Mouse (Mus musculus): Measurements from ENCODE around the gene Apoo. TPM values are rescaled to one million over a fixed set of nuclear protein-coding genes. Genes with fewer than 3 reads are reported as not detected.
"Not testable (repeated sequence)": the region's sequence is repeated elsewhere in the genome, so short reads cannot be mapped to it uniquely, and the experiment has no call there.

Apoo gene
- polyA plus RNA-seq (2012; fragmentation: generic; extraction: Trizol): 37.6 TPM
- long read RNA-seq, experiment 1, transcript Apoo-204 (9 exons, 784 nt): major isoform, 21 of 26 reads
- long read RNA-seq, experiment 1, partial matches to known transcripts: 0 of 26 reads
- long read RNA-seq, experiment 1, other reads (novel, unspliced or antisense): 4 of 26 reads
- long read RNA-seq, experiment 2, transcript Apoo-204 (9 exons, 784 nt): major isoform, 12 of 16 reads
- long read RNA-seq, experiment 2, partial matches to known transcripts: 1 of 16 reads
- long read RNA-seq, experiment 2, other reads (novel, unspliced or antisense): 3 of 16 reads

- peaks cover 38% of the 10 kb centered on the region for H3K79me2 ChIP-seq (ENCODE audit: control insufficient read depth, insufficient read depth)
- peak within 1 kb of the TSS; percentile 78 for H3K4me3 ChIP-seq (ENCODE audit: insufficient read depth, poor library complexity, severe bottlenecking)
- H3K36me3 ChIP-seq (ENCODE audit: control insufficient read depth, insufficient read depth): no peaks in the 10 kb centered on the region
- peaks cover 5% of the 10 kb centered on the region for H3K27me3 ChIP-seq (ENCODE audit: control insufficient read depth, insufficient read depth, insufficient read length)
- peaks cover 19% of the 10 kb centered on the region for H3K79me3 ChIP-seq (ENCODE audit: low read depth)
- peak within 1 kb of the TSS; percentile 59 for H3ac ChIP-seq (ENCODE audit: control insufficient read depth, insufficient read length, low read depth)
- TF ChIP-seq FOSL1 (IDR thresholded peaks at IDR 0.05; ENCODE audit: insufficient read depth, low read length, poor library complexity, severe bottlenecking): no peak
- TF ChIP-seq CTCF (IDR thresholded peaks at IDR 0.05; ENCODE audit: control insufficient read depth, insufficient read depth, insufficient read length): peak; percentile 83
- TF ChIP-seq MYOD1 (IDR thresholded peaks at IDR 0.05; ENCODE audit: control insufficient read depth, insufficient read length, low read depth): no peak
- no peak for TF ChIP-seq CEBPB (IDR thresholded peaks at IDR 0.05; ENCODE audit: low read depth)
- TF ChIP-seq MAX (IDR thresholded peaks at IDR 0.05): peak; percentile 74
- TF ChIP-seq MYOG (IDR thresholded peaks at IDR 0.05; ENCODE audit: control insufficient read depth, extremely low read depth, insufficient read length): no peak
- TF ChIP-seq USF1 (IDR thresholded peaks at IDR 0.05; ENCODE audit: low read depth): no peak
Measured at GRCm38 (mm10) chrX:94366670-94367241, at the start of gene Apoo, which contains the start of gene Fam90a1b. TSS of gene Apoo (plus strand) at chrX:94367117. TSS of gene Fam90a1b (minus strand) at chrX:94366777.

- Histone ChIP-seq H3K36me3 (ENCODE audit: control insufficient read depth, insufficient read depth) (no peaks in the 10 kb centered on the region), H3ac (ENCODE audit: control insufficient read depth, insufficient read length, low read depth) (no peak overlapping the region), H3K79me3 (ENCODE audit: low read depth) (no peaks in the 10 kb centered on the region), H3K79me2 (ENCODE audit: control insufficient read depth, insufficient read depth) (no peaks in the 10 kb centered on the region), H3K27me3 (ENCODE audit: control insufficient read depth, insufficient read depth, insufficient read length) (peaks cover 14% of the 10 kb centered on the region), H3K4me3 (ENCODE audit: insufficient read depth, poor library complexity, severe bottlenecking) (no peak overlapping the region)
- TF ChIP-seq USF1 (IDR thresholded peaks at IDR 0.05; ENCODE audit: low read depth) (no peak), CEBPB (IDR thresholded peaks at IDR 0.05; ENCODE audit: low read depth) (no peak), FOSL1 (IDR thresholded peaks at IDR 0.05; ENCODE audit: insufficient read depth, low read length, poor library complexity, severe bottlenecking) (no peak), MAX (IDR thresholded peaks at IDR 0.05) (no peak), MYOD1 (IDR thresholded peaks at IDR 0.05; ENCODE audit: control insufficient read depth, insufficient read length, low read depth) (no peak), MYOG (IDR thresholded peaks at IDR 0.05; ENCODE audit: control insufficient read depth, extremely low read depth, insufficient read length) (no peak), CTCF (IDR thresholded peaks at IDR 0.05; ENCODE audit: control insufficient read depth, insufficient read depth, insufficient read length) (no peak)
Measured at GRCm38 (mm10) chrX:94321036-94321902, 45.6 kb upstream of the Apoo start.

GRCm38 (mm10) chrX:94343638-94344037 is 23.3 kb upstream of the Apoo start:
- H3K36me3 ChIP-seq (ENCODE audit: control insufficient read depth, insufficient read depth); H3K27me3 ChIP-seq (ENCODE audit: control insufficient read depth, insufficient read depth, insufficient read length); H3K79me3 ChIP-seq (ENCODE audit: low read depth); H3K4me3 ChIP-seq (ENCODE audit: insufficient read depth, poor library complexity, severe bottlenecking); H3ac ChIP-seq (ENCODE audit: control insufficient read depth, insufficient read length, low read depth); H3K79me2 ChIP-seq (ENCODE audit: control insufficient read depth, insufficient read depth): not testable (repeated sequence)

- Histone ChIP-seq H3K27me3 (ENCODE audit: control insufficient read depth, insufficient read depth, insufficient read length) (peaks cover 5% of the 10 kb centered on the region), H3K79me2 (ENCODE audit: control insufficient read depth, insufficient read depth) (peaks cover 25% of the 10 kb centered on the region), H3K36me3 (ENCODE audit: control insufficient read depth, insufficient read depth) (no peaks in the 10 kb centered on the region), H3K4me3 (ENCODE audit: insufficient read depth, poor library complexity, severe bottlenecking) (no peak overlapping the region), H3K79me3 (ENCODE audit: low read depth) (peaks cover 19% of the 10 kb centered on the region), H3ac (ENCODE audit: control insufficient read depth, insufficient read length, low read depth) (no peak overlapping the region)
- TF ChIP-seq MYOG (IDR thresholded peaks at IDR 0.05; ENCODE audit: control insufficient read depth, extremely low read depth, insufficient read length) (no peak), USF1 (IDR thresholded peaks at IDR 0.05; ENCODE audit: low read depth) (no peak)
Measured at GRCm38 (mm10) chrX:94365381-94365925, 1.5 kb upstream of the Apoo start.

- H3K79me3 ChIP-seq (ENCODE audit: low read depth): peaks cover 19% of the 10 kb centered on the region
- H3K4me3 ChIP-seq (ENCODE audit: insufficient read depth, poor library complexity, severe bottlenecking): no peak overlapping the region
- H3ac ChIP-seq (ENCODE audit: control insufficient read depth, insufficient read length, low read depth): no peak overlapping the region
- no peaks in the 10 kb centered on the region for H3K36me3 ChIP-seq (ENCODE audit: control insufficient read depth, insufficient read depth)
- H3K79me2 ChIP-seq (ENCODE audit: control insufficient read depth, insufficient read depth): peaks cover 31% of the 10 kb centered on the region
- TF ChIP-seq USF1 (IDR thresholded peaks at IDR 0.05; ENCODE audit: low read depth) (no peak), MYOD1 (IDR thresholded peaks at IDR 0.05; ENCODE audit: control insufficient read depth, insufficient read length, low read depth) (no peak), MYOG (IDR thresholded peaks at IDR 0.05; ENCODE audit: control insufficient read depth, extremely low read depth, insufficient read length) (no peak), MAX (IDR thresholded peaks at IDR 0.05) (no peak), CTCF (IDR thresholded peaks at IDR 0.05; ENCODE audit: control insufficient read depth, insufficient read depth, insufficient read length) (no peak), FOSL1 (IDR thresholded peaks at IDR 0.05; ENCODE audit: insufficient read depth, low read length, poor library complexity, severe bottlenecking) (no peak), CEBPB (IDR thresholded peaks at IDR 0.05; ENCODE audit: low read depth) (no peak)
- peaks cover 5% of the 10 kb centered on the region for H3K27me3 ChIP-seq (ENCODE audit: control insufficient read depth, insufficient read depth, insufficient read length)
Measured at GRCm38 (mm10) chrX:94366029-94366428, 888 bp upstream of the Apoo start.

All from C2C12 (cell line).